Mouse (Mus musculus): ENCODE measurements around the gene Grwd1. TPM values are rescaled to one million over a fixed set of nuclear protein-coding genes. Genes with fewer than 3 reads are reported as not detected.

Gene Grwd1
- polyA plus RNA-seq, 1 experiment from 2014 or later = 50.6 TPM

DNA sequence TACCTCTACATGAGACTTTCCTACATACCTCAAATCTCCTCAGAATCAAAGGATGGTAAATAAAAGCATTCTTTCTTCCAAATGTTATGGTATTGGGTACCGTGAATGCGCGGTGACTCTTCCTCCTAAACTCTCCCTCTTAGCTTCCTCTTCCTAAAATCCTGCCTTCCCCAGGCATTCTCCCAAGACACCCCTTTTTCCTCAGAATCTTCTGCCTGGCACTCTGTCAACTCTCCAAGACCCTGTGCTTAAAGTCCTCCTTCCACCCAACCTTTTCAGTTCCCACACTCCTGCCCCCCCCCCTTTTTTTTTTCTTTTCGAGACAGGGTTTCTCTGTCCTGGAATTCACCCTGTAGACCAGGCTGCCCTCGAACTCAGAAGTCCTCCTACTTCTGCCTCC is 15.9 kb downstream of the Grwd1 start:
- H3K9ac ChIP-seq (ENCODE audit: low read depth, low read length) = no peak overlapping the region
- H3K36me3 ChIP-seq (ENCODE audit: insufficient read depth, low read length) = peaks cover 25% of the 10 kb centered on the region
- TF ChIP-seq CTCF (IDR thresholded peaks at IDR 0.05; ENCODE audit: low read depth) = no peak
- no peak overlapping the region for H3K27ac ChIP-seq
- no peaks in the 10 kb centered on the region for H3K27me3 ChIP-seq (ENCODE audit: insufficient read depth, low read length)
- WGBS = 1% methylated on average over 5 of the region's 5 CpGs
- ATAC-seq (replicated peaks; ENCODE audit: low FRiP score, low read depth) = no peak
- no peaks in the 10 kb centered on the region for H3K9me3 ChIP-seq (replicated peaks; ENCODE audit: low read length)
- peak overlapping the region; percentile 52 for H3K4me2 ChIP-seq (ENCODE audit: low read length)
- peaks cover 9% of the 10 kb centered on the region for H3K4me1 ChIP-seq (replicated peaks; ENCODE audit: insufficient read depth, low read length)
- DNase-seq (ENCODE audit: low spot score) = no peak
- 0 out of 2 replicates have a peak overlapping the region, but pooled peaks have one; percentile 13 for H3K4me3 ChIP-seq (replicated peaks; ENCODE audit: low read depth, low read length)

GRCm38 (mm10) chr7:45813787-45814779 is 16.7 kb downstream of the Grwd1 start, which contains the start of gene Cyth2:
Cyth2 (minus strand) TSS chr7:45814581.
- Histone ChIP-seq H3K4me3 (replicated peaks; ENCODE audit: low read depth, low read length) (peak within 1 kb of the TSS; percentile 98), H3K27ac (peak within 1 kb of the TSS; percentile 100), H3K9ac (ENCODE audit: low read depth, low read length) (peak within 1 kb of the TSS; percentile 100), H3K4me1 (replicated peaks; ENCODE audit: insufficient read depth, low read length) (peaks cover 9% of the 10 kb centered on the region), H3K9me3 (replicated peaks; ENCODE audit: low read length) (no peaks in the 10 kb centered on the region), H3K27me3 (ENCODE audit: insufficient read depth, low read length) (no peaks in the 10 kb centered on the region), H3K36me3 (ENCODE audit: insufficient read depth, low read length) (peaks cover 32% of the 10 kb centered on the region), H3K4me2 (ENCODE audit: low read length) (peak within 1 kb of the TSS; percentile 70)
- under 1% methylated on average over 86 of the region's 92 CpGs for WGBS
- DNase-seq (ENCODE audit: low spot score) = peak; percentile 100
- peak; percentile 99 for ATAC-seq (replicated peaks; ENCODE audit: low FRiP score, low read depth)
- TF ChIP-seq CTCF (IDR thresholded peaks at IDR 0.05; ENCODE audit: low read depth) = peak; percentile 15; the same call in 1 of the 2 replicates

GRCm38 (mm10) chr7:45812921-45813320 is 17.8 kb downstream of the Grwd1 start:
- Histone ChIP-seq H3K9me3 (replicated peaks; ENCODE audit: low read length) (no peaks in the 10 kb centered on the region), H3K27me3 (ENCODE audit: insufficient read depth, low read length) (no peaks in the 10 kb centered on the region), H3K4me3 (replicated peaks; ENCODE audit: low read depth, low read length) (peak overlapping the region; percentile 98), H3K9ac (ENCODE audit: low read depth, low read length) (peak overlapping the region; percentile 100; the same call in 1 of the 2 replicates), H3K36me3 (ENCODE audit: insufficient read depth, low read length) (peaks cover 43% of the 10 kb centered on the region), H3K27ac (no peak overlapping the region), H3K4me1 (replicated peaks; ENCODE audit: insufficient read depth, low read length) (peaks cover 9% of the 10 kb centered on the region), H3K4me2 (ENCODE audit: low read length) (peak overlapping the region; percentile 70)
- WGBS = 80% methylated on average over 8 of the region's 8 CpGs
- TF ChIP-seq CTCF (IDR thresholded peaks at IDR 0.05; ENCODE audit: low read depth) = no peak
- no peak for ATAC-seq (replicated peaks; ENCODE audit: low FRiP score, low read depth)
- no peak for DNase-seq (ENCODE audit: low spot score)

DNA sequence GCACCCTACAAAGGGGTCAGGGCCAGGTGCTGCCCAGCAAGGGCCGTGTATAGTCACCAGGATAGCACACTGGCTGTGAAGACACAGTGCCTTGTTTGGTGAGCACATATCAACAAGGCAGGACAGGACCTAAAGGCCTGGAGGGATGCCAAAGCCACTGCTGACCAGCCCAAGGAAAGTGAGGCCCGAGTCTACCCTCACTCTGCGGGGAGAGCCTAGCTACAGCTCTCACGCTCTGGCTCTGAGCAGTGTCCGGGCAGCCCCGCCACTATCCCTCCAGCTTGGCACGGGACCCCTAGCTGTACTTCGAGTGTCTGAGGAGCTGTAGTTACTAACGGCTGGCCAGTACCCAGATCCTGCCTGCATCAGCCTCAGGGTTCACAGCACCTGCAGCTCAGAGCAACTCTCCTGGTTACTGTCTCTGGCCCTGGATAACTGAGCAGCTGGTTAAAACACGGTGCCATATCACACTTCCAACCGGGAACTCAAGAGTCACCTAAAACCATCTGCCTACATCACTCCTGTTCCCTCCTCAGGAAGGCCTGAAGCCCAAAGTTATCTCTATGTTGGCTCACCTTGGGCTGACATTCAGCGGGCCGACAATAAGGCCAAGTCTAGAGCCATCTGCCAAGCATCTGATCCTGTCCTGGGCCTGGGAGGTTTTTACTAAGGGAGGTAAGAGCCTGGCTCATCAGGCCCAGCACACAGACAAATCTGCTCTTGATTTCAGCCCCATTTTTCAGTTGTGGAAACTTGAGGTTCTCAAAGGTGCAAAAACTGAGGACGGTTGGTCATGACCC is 21.3 kb downstream of the Grwd1 start:
- Histone ChIP-seq H3K9ac (ENCODE audit: low read depth, low read length) (no peak overlapping the region), H3K9me3 (replicated peaks; ENCODE audit: low read length) (no peaks in the 10 kb centered on the region), H3K27ac (no peak overlapping the region), H3K4me3 (replicated peaks; ENCODE audit: low read depth, low read length) (no peak overlapping the region), H3K27me3 (ENCODE audit: insufficient read depth, low read length) (no peaks in the 10 kb centered on the region), H3K36me3 (ENCODE audit: insufficient read depth, low read length) (peaks cover 51% of the 10 kb centered on the region), H3K4me1 (replicated peaks; ENCODE audit: insufficient read depth, low read length) (peaks cover 9% of the 10 kb centered on the region), H3K4me2 (ENCODE audit: low read length) (no peak overlapping the region)
- DNase-seq (ENCODE audit: low spot score) (no peak), ATAC-seq (replicated peaks; ENCODE audit: low FRiP score, low read depth) (no peak)
- WGBS = 86% methylated on average over 14 of the region's 14 CpGs
- TF ChIP-seq CTCF (IDR thresholded peaks at IDR 0.05; ENCODE audit: low read depth) = no peak

GRCm38 (mm10) chr7:45808471-45808870 is 22.3 kb downstream of the Grwd1 start:
- H3K4me3 ChIP-seq (replicated peaks; ENCODE audit: low read depth, low read length) = no peak overlapping the region
- ATAC-seq (replicated peaks; ENCODE audit: low FRiP score, low read depth) (no peak), DNase-seq (ENCODE audit: low spot score) (no peak)
- H3K9ac ChIP-seq (ENCODE audit: low read depth, low read length) = no peak overlapping the region
- TF ChIP-seq CTCF (IDR thresholded peaks at IDR 0.05; ENCODE audit: low read depth) = no peak
- H3K27me3 ChIP-seq (ENCODE audit: insufficient read depth, low read length) = no peaks in the 10 kb centered on the region
- H3K4me2 ChIP-seq (ENCODE audit: low read length) = no peak overlapping the region
- H3K36me3 ChIP-seq (ENCODE audit: insufficient read depth, low read length) = peaks cover 51% of the 10 kb centered on the region
- WGBS = 46% methylated on average over 11 of the region's 11 CpGs
- no peaks in the 10 kb centered on the region for H3K9me3 ChIP-seq (replicated peaks; ENCODE audit: low read length)
- H3K4me1 ChIP-seq (replicated peaks; ENCODE audit: insufficient read depth, low read length) = peaks cover 9% of the 10 kb centered on the region
- H3K27ac ChIP-seq = no peak overlapping the region

- DNase-seq (ENCODE audit: low spot score) = no peak
These were observed 24.8 kb downstream of the Grwd1 start for GRCm38 (mm10) chr7:45805941-45806340.

More at GRCm38 (mm10) chr7:45805941-45806340, 24.8 kb downstream of the Grwd1 start:
- no peak overlapping the region for H3K4me2 ChIP-seq (ENCODE audit: low read length)
- WGBS = 53% methylated on average over 5 of the region's 5 CpGs
- peaks cover 3% of the 10 kb centered on the region; the same call in 1 of the 2 replicates for H3K4me1 ChIP-seq (replicated peaks; ENCODE audit: insufficient read depth, low read length)
- no peak overlapping the region for H3K4me3 ChIP-seq (replicated peaks; ENCODE audit: low read depth, low read length)
- H3K36me3 ChIP-seq (ENCODE audit: insufficient read depth, low read length) = peaks cover 38% of the 10 kb centered on the region
- no peaks in the 10 kb centered on the region for H3K9me3 ChIP-seq (replicated peaks; ENCODE audit: low read length)
- H3K9ac ChIP-seq (ENCODE audit: low read depth, low read length) = no peak overlapping the region
- H3K27ac ChIP-seq = no peak overlapping the region
- TF ChIP-seq CTCF (IDR thresholded peaks at IDR 0.05; ENCODE audit: low read depth) = no peak
- H3K27me3 ChIP-seq (ENCODE audit: insufficient read depth, low read length) = no peaks in the 10 kb centered on the region
- ATAC-seq (replicated peaks; ENCODE audit: low FRiP score, low read depth) = no peak
